Mouse (Mus musculus) limb, embryonic 11.5 days (tissue): ENCODE results near the gene Gnaq. TPM values are rescaled to one million over a fixed set of nuclear protein-coding genes. Genes with fewer than 3 reads are reported as not detected.

Source experiments
- ATAC-seq: fragments of 200-750 bp; cut with Nextera tagmentation; 2 replicates; pipeline ENCODE4 v1.8.0; 2017; ENCODE audit warnings: low read depth; ENCODE audit not compliant: insufficient number of reproducible peaks, low FRiP score, low TSS enrichment
- DNase-seq: peaks from one replicate; pipeline ENCODE4 v3.0.0-alpha.2; 2015; ENCODE audit warnings: low spot score
- H3K27ac ChIP-seq: fragments of 300-500 bp; sonication (generic); replicated peaks from 2 replicates; pipeline ENCODE4 v1.5.1; 2014; ENCODE audit warnings: low read depth, mild to moderate bottlenecking, low read length
- H3K27me3 ChIP-seq: fragments of 300-500 bp; sonication (generic); 2 replicates; pipeline ENCODE4 v1.6.1; 2014; ENCODE audit warnings: mild to moderate bottlenecking, low read length, mixed read lengths; ENCODE audit not compliant: control insufficient read depth, insufficient read depth
- H3K36me3 ChIP-seq: fragments of 300-500 bp; sonication (generic); 2 replicates; pipeline ENCODE4 v1.6.1; 2014; ENCODE audit warnings: mild to moderate bottlenecking, low read length, moderate library complexity, mixed read lengths; ENCODE audit not compliant: control insufficient read depth, insufficient read depth
- H3K4me1 ChIP-seq: fragments of 300-500 bp; sonication (generic); 2 replicates; pipeline ENCODE4 v1.6.1; 2014; ENCODE audit warnings: low read length, mixed read lengths; ENCODE audit not compliant: control insufficient read depth, insufficient read depth
- H3K4me2 ChIP-seq: fragments of 300-500 bp; sonication (generic); 2 replicates; pipeline ENCODE4 v1.6.1; 2014; ENCODE audit warnings: low read depth, mild to moderate bottlenecking, moderate library complexity; ENCODE audit not compliant: severe bottlenecking
- H3K4me3 ChIP-seq: fragments of 300-500 bp; sonication (generic); 2 replicates; pipeline ENCODE4 v1.5.1; 2014; ENCODE audit warnings: low read depth, low read length
- H3K9ac ChIP-seq: fragments of 300-500 bp; sonication (generic); 2 replicates; pipeline ENCODE4 v1.6.1; 2014; ENCODE audit warnings: mild to moderate bottlenecking, low read length
- H3K9me3 ChIP-seq: fragments of 300-500 bp; sonication (generic); 2 replicates; pipeline ENCODE4 v1.6.1; 2016; ENCODE audit warnings: low read length; ENCODE audit not compliant: control insufficient read depth
- WGBS: fragments of 180-500 bp; shearing (Covaris S2); extraction: QIAGEN DNeasy Blood & Tissue Kit; methylation state at CpG from one replicate; pipeline ENCODE4 v1.1.7; 2014; 5-methylcytosine and 5-hydroxymethylcytosine counted together
- polyA plus RNA-seq: library from polyadenylated mRNA; unstranded; fragments of >200 nt; fragmentation: Nextera tagmentation; extraction: Ambion mirVana; gene quantifications from 2 replicates; pipeline ENCODE4 v1.2.1, GENCODE M21; 2014

Gene Gnaq
- polyA plus RNA-seq, 1 experiment from 2014 or later: 14.1 TPM

DNA sequence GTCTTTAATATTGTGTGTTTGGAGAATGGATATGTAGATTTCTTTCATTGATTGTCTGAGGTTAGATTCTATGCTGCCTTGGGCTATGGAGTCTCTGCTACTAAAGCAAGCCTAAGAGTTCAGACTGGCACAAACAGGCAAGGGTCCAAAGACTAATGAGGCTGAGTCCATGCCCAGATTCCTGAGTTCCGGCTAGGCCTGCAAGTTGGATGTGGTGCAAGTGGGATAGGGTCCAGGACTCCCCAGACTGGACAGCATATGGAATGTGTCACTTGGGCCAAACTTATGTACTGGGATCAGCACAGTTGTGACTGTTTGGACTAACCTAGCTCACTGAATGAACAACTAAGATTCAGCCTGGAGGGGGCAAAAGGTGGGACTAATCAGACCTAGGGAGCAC is 19.3 kb upstream of the Gnaq start:
- Histone ChIP-seq H3K4me3 (no peak overlapping the region), H3K9ac (no peak overlapping the region), H3K4me1 (no peaks in the 10 kb centered on the region), H3K36me3 (no peaks in the 10 kb centered on the region), H3K27me3 (no peaks in the 10 kb centered on the region), H3K9me3 (no peaks in the 10 kb centered on the region), H3K4me2 (no peak overlapping the region), H3K27ac (no peak overlapping the region)
- no peak for DNase-seq
- ATAC-seq: no peak
- 84% methylated on average over 1 of the region's 1 CpGs for WGBS

GRCm38 (mm10) chr19:16118421-16118820 is 14.2 kb upstream of the Gnaq start:
- Histone ChIP-seq H3K27ac (no peak overlapping the region), H3K4me3 (no peak overlapping the region), H3K9ac (no peak overlapping the region), H3K27me3 (no peaks in the 10 kb centered on the region), H3K4me1 (no peaks in the 10 kb centered on the region), H3K4me2 (no peak overlapping the region), H3K9me3 (no peaks in the 10 kb centered on the region), H3K36me3 (no peaks in the 10 kb centered on the region)
- 76% methylated on average over 4 of the region's 4 CpGs for WGBS
- DNase-seq (no peak), ATAC-seq (no peak)

DNA sequence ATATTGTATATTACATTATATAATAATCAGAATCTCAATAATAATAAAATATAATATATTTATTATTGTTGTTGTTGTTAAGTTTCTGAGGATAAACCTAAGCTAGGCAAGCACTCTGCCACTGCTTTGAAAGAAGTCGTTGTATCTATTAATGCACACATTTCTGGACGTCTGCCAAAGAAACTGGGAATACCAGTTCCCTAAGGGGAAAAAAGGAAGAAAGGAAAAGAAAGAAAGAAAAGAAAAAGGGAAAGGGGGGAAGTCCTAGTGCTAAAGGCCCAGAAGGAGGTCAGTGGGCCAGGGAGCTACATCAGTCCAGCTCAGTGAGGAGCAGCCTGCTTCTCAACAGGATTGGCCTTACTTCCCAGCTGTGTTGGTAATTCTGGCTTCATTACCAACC is 11.3 kb upstream of the Gnaq start:
- Histone ChIP-seq H3K27ac (no peak overlapping the region), H3K27me3 (no peaks in the 10 kb centered on the region), H3K4me1 (no peaks in the 10 kb centered on the region), H3K9me3 (no peaks in the 10 kb centered on the region), H3K9ac (no peak overlapping the region), H3K4me2 (no peak overlapping the region), H3K4me3 (no peak overlapping the region), H3K36me3 (no peaks in the 10 kb centered on the region)
- DNase-seq (no peak), ATAC-seq (no peak)
- 79% methylated on average over 2 of the region's 2 CpGs for WGBS

DNA sequence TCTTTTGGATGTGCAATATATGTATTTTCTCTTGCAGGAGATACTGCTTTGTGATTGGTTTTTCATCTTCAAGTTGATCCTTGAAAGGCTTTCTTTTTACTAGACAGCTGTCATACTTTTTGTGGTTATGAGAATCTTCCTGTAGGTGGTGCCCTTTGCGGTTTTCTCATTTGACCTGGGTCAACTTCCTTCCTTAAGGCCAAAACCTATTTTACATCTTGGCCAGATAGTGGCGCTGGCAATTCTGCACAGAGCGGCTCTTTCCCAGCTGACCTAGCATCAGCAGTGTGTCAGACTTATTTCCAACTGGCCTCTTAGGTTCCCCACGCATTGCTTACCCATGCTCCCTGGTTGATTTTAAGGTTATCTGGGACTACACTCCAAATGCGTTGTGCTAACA is 3.9 kb upstream of the Gnaq start:
- WGBS: 57% methylated on average over 5 of the region's 5 CpGs
- Histone ChIP-seq H3K4me1 (no peaks in the 10 kb centered on the region), H3K27ac (no peak overlapping the region), H3K36me3 (no peaks in the 10 kb centered on the region), H3K27me3 (no peaks in the 10 kb centered on the region), H3K4me3 (no peak overlapping the region), H3K4me2 (no peak overlapping the region), H3K9ac (no peak overlapping the region), H3K9me3 (no peaks in the 10 kb centered on the region)
- no peak for ATAC-seq
- DNase-seq: no peak

GRCm38 (mm10) chr19:16129171-16129570 is 3.5 kb upstream of the Gnaq start:
- no peak overlapping the region for H3K27ac ChIP-seq
- no peak overlapping the region for H3K4me2 ChIP-seq
- H3K27me3 ChIP-seq: no peaks in the 10 kb centered on the region
- no peak for ATAC-seq
- no peak overlapping the region for H3K4me3 ChIP-seq
- H3K4me1 ChIP-seq: no peaks in the 10 kb centered on the region
- DNase-seq: no peak
- H3K9me3 ChIP-seq: no peaks in the 10 kb centered on the region
- no peaks in the 10 kb centered on the region for H3K36me3 ChIP-seq
- 87% methylated on average over 2 of the region's 2 CpGs for WGBS
- H3K9ac ChIP-seq: no peak overlapping the region

- Histone ChIP-seq H3K4me1 (peaks cover 5% of the 10 kb centered on the region), H3K36me3 (no peaks in the 10 kb centered on the region), H3K27me3 (no peaks in the 10 kb centered on the region), H3K4me3 (no peak overlapping the region), H3K9ac (no peak overlapping the region), H3K9me3 (no peaks in the 10 kb centered on the region), H3K4me2 (no peak overlapping the region), H3K27ac (no peak overlapping the region)
- no peak for DNase-seq
- ATAC-seq: no peak
- 65% methylated on average over 3 of the region's 3 CpGs for WGBS
These were observed 2.2 kb upstream of the Gnaq start for GRCm38 (mm10) chr19:16130476-16130875.

DNA sequence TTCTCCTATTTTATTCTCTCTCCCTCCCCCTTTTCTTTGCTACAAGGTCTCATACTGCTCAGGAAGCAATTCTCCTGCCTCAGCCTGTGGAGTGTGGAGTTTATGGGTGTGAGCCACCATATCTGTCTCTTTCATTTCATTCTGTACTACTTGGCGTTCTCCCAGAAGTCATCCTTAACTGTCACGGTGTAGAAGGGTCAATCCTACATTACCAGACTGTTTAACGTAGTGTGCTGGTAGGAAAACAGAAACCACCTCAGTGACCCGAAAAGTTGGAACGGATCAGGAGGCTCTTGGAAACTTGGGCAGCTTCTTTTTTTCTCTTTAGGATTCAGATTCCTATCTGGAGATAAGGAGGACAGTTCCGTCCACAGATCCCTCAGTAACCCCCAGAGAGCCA is 800 bp upstream of the Gnaq start:
- H3K4me2 ChIP-seq: peak overlapping the region; percentile 51
- H3K9ac ChIP-seq: peak overlapping the region; percentile 97
- 0 out of 2 replicates have a peak overlapping the region, but pooled peaks have one; percentile 97 for H3K27ac ChIP-seq
- no peak for DNase-seq
- H3K27me3 ChIP-seq: no peaks in the 10 kb centered on the region
- WGBS: 16% methylated on average over 6 of the region's 6 CpGs
- no peaks in the 10 kb centered on the region for H3K36me3 ChIP-seq
- ATAC-seq: no peak
- peaks cover 5% of the 10 kb centered on the region for H3K4me1 ChIP-seq
- H3K4me3 ChIP-seq: peak overlapping the region; percentile 82
- H3K9me3 ChIP-seq: no peaks in the 10 kb centered on the region

GRCm38 (mm10) chr19:16132340-16132790 is 266 bp upstream of the Gnaq start:
- peak; percentile 95 for DNase-seq
- Histone ChIP-seq H3K9me3 (no peaks in the 10 kb centered on the region), H3K27me3 (no peaks in the 10 kb centered on the region), H3K4me1 (peaks cover 5% of the 10 kb centered on the region), H3K4me3 (peak overlapping the region; percentile 82), H3K4me2 (peak overlapping the region; percentile 51), H3K36me3 (no peaks in the 10 kb centered on the region), H3K9ac (peak overlapping the region; percentile 97), H3K27ac (peak overlapping the region; percentile 97)
- peak; percentile 91 for ATAC-seq
- WGBS: under 1% methylated on average over 28 of the region's 57 CpGs
